Mouse (Mus musculus): ENCODE measurements at regions not wholly inside any gene's neighbourhood (a gene's known extent, or its start where the extent isn't known, plus 50 kb on each side); places are given as distances from the start of the nearest gene placed in this dataset.
A peak's percentile ranks its signal among the peaks of the same experiment; 100 is the strongest.

DNA sequence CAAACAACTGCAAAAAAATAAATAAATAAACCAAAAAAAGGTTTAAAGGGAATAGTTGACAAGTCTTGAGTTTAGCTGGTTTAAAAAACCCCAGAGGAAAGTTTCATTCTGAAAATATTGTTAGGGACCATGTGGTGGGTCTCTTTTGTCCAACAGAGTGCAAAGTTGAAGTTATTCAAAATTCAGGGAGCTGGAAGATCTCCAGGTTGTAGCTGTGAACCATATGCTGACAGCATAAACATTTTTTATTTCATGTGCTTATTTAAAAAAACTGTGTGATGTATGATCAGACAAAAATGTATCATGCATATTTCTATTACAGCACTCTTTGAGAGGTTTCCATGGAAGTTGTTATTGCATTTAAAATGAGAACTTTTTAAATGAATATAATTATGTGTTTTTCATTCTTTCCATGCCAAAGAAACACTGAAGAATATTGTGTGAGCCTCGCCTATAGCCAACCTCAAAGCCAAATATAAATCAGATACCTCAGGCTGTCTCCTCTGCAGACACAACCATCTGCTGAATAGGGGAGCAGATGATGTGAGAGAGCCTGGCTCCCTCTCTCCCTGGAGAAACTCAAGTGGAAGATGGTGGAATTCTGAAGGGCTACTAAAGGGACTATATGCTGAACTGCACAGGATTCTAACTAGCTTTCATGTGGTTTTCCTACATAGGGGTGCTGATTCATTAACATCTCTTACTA is 413.4 kb upstream of the Impad1 start:
- no peak for TF ChIP-seq CTCF (conservative IDR thresholded peaks at IDR 0.05)
- Histone ChIP-seq H3K27ac (no peak overlapping the region), H3K4me3 (no peak overlapping the region)
- DNase-seq (ENCODE audit: low spot score in 2 of 2): peak in 1 of 2 experiments; percentile 34

DNA sequence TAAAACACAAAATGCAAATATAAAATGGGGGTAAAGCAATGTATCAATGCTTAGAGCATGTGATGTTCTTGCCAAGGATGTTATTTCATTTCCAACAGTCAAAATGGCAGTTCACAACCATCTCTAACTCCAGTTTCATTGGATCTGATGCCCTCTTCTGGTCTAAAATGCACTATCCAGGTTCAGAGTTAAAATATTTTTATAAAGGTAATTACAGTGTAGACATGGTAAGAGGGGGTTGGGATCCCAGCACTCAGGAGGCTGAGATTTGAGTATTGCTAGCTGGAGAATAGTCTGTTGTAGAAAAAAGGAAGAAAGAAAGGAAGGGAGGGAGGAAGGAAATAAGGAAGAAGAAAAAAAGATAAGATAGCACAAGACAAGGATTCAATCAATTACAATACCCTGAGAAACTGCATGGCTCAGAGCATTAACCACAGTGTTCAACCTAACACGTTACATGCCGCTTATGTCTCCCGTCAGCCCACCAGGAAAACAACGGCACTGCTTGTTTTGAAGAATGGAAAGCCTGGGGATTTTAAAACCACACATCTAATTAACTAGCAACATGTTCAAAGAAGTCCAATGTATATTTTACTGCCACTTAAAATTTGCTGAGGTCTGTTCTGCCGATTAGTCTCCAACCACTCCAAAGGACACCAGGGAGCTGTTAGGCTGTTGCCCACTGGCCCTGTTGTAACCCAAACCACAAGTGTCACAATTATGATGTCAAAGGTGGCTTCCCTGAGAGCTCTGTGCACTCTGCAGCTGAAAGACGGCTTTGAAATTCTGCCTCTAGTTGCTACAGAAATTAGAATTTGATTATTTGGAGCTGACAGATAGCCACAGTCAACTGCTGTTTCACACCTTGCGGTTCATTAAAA is 412.4 kb upstream of the Impad1 start:
- TF ChIP-seq CTCF (conservative IDR thresholded peaks at IDR 0.05): peak; percentile 47
- DNase-seq (ENCODE audit: low spot score in 2 of 2): no peak
- Histone ChIP-seq H3K27ac (no peak overlapping the region), H3K4me3 (no peak overlapping the region)

DNA sequence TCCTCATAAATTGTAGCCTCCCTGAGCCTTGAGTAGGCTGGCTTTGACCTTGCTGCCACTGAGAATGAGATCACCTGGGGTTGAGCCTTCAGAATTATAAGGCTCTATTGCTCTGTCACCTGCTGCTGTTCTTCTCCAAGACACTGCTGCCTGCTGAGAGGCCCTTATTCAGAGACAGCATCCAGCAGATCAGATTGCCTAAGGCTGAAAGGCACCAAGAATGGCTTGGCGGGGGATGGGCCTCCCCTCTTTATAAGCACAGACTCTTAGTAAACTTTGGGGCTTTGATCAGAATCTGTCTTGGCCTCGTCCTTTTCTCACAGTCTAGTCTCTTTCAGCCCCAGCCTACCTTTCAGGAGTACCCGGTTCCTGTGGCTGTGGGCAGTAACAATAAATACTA is 401.1 kb upstream of the Impad1 start:
- no peak for TF ChIP-seq CTCF (conservative IDR thresholded peaks at IDR 0.05)
- no peak overlapping the region for H3K4me3 ChIP-seq
- H3K27ac ChIP-seq: no peak overlapping the region
- DNase-seq (ENCODE audit: low spot score in 2 of 2): no peak

DNA sequence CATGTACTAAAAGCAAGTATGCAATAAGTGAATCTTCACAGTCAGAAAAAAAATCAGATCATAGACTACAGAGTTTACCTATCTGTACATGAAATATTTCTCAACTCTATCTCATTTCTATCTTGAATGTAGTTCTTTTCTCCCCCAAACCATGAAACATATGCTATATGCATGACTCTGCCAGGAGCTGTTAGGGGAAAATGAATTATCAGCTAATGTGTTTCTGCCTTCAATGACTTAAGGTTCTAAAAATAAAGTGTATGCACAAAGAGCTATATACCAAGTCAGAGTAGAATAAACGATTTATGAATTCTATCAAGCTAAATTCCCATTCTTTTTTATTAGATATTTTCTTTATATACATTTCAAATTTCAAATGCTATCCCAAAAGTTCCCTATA is 388.4 kb upstream of the Impad1 start:
- DNase-seq (ENCODE audit: low spot score in 2 of 2): no peak
- no peak for TF ChIP-seq CTCF (conservative IDR thresholded peaks at IDR 0.05)
- H3K27ac ChIP-seq: no peak overlapping the region
- no peak overlapping the region for H3K4me3 ChIP-seq

DNA sequence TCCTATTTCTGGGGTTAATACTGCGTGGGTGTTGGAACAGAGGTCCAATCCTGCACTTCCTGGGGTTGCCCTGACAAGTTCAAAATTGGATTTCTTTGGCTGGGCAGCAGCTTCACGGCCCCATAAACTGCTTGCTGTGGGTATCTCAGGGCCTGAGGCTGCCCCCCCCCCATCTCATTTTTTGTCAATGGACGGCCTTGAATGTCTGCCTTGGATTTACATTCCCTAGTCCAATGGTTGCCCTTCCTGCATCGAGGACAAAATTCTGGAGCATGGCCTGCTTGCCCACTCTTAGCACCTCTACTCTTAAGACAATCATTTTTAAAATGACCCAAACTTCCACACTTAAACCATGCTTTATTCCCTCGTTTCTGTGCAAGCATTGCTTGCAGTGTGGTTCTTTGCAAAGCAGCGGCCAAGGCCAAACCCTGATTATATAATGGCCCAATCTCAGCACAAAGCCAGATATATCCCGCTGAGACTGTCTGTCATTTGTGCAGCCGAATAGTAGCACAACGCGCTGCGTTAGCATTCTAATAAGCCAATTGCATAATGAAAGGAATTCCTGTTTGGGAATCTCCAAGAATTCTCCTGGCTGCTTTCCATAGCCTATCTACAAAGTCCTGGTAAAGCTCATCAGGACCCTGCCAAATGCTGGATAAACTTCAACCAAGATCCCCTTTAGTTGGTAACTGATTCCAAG is 386.0 kb upstream of the Impad1 start:
- Histone ChIP-seq H3K4me3 (no peak overlapping the region), H3K27ac (no peak overlapping the region)
- DNase-seq (ENCODE audit: low spot score in 2 of 2): peak in 1 of 2 experiments; percentile 15
- TF ChIP-seq CTCF (conservative IDR thresholded peaks at IDR 0.05): no peak

DNA sequence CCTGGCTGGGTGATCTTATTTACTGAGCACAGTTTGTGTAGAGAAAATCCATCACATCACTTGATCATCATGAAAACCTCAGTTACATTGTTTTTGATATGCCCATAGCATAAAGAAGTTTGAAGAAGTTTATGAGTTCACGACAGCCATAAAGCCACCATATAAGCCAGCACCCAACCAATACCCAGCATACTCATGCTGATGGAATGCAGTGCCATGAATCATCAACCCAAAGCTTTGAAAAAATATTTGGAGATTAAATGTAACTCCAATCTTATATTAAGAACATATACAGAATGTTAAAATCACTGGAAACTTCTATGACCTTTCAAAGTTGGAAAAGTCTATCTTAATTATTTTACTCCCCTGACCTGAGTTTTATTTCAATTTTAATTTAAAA is 372.1 kb upstream of the Impad1 start:
- Histone ChIP-seq H3K4me3 (no peak overlapping the region), H3K27ac (no peak overlapping the region)
- DNase-seq (ENCODE audit: low spot score in 2 of 2): no peak
- no peak for TF ChIP-seq CTCF (conservative IDR thresholded peaks at IDR 0.05)

DNA sequence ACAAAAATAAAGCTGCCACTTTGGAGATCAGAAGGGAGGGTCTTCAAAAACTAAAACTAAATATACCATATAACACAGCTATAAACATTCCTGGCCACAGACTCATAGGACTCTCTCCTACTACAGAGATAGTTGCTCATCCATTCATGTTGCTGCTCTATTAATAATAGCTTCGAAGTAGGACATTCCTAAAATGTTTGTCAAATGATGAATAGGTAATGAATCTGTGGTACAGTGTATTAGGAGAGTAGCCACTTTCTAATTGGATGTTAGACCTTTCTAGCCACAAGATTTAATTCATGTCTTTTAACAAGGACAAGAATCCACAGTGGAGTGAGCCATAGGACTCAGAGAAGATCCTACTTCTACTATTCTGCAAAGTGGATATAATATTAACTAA is 367.8 kb upstream of the Impad1 start:
- no peak for TF ChIP-seq CTCF (conservative IDR thresholded peaks at IDR 0.05)
- no peak overlapping the region for H3K27ac ChIP-seq
- no peak overlapping the region for H3K4me3 ChIP-seq
- no peak for DNase-seq (ENCODE audit: low spot score in 2 of 2)

DNA sequence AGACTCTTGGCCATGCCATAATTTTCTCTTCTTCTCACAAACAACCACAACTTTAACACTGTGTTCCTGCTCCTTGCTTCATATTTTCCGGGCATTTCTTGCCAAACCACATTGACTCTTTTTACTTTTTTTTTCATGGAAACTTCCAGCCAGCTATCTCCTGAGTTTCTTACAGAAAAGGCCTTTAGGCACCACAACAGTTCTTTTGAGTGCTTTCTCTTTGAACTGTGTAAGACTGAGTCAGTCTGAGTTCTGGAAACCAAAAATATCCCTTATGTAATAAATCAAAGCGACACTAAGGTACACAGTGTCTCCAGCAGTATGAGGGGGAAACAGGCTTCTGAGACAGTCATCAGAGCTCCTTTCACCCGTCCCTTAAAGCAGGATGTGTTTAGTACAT is 337.6 kb upstream of the Impad1 start:
- no peak overlapping the region for H3K27ac ChIP-seq
- DNase-seq (ENCODE audit: low spot score in 2 of 2): no peak
- no peak overlapping the region for H3K4me3 ChIP-seq
- no peak for TF ChIP-seq CTCF (conservative IDR thresholded peaks at IDR 0.05)

DNA sequence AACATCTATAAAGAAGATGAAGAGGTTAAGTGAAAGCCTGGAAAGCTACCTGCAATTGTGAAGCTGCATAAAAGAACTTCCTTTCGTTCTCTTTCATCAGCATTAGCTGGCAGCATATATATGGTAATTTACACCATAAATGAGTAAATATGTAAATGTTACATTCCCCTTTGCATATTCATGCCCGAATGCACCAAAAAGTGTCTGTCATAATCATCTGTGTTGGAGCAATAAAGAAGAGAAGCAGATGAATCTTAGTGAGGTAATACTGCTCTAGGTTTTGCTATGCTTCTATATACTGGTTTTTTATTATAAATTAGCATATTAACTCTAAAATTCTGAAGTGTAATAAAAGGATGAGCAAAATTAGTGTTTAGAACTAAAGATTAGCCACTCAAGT is 332.9 kb upstream of the Impad1 start:
- no peak for DNase-seq (ENCODE audit: low spot score in 2 of 2)
- no peak overlapping the region for H3K27ac ChIP-seq
- no peak overlapping the region for H3K4me3 ChIP-seq
- TF ChIP-seq CTCF (conservative IDR thresholded peaks at IDR 0.05): no peak

DNA sequence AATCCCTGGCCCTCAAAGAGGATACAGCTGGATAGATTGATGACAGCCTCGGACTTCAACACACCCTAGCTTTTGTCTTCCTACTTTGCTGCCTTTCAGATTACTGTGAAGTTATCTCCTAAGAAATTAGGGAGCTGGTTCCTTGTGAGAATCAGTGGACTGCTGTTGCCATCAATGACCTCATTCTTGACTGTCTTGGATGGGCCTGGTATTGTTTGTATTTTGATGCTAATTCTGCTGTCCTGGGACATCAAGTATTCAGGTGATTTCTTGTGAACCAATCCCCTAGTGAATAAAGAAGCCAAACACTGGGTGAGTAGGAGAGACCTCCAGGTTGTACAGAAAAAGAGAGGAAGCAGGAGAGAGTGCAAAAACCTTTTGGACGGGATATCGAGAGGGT is 305.3 kb upstream of the Impad1 start:
- DNase-seq (ENCODE audit: low spot score in 2 of 2): no peak
- TF ChIP-seq CTCF (conservative IDR thresholded peaks at IDR 0.05): no peak
- Histone ChIP-seq H3K4me3 (no peak overlapping the region), H3K27ac (no peak overlapping the region)

DNA sequence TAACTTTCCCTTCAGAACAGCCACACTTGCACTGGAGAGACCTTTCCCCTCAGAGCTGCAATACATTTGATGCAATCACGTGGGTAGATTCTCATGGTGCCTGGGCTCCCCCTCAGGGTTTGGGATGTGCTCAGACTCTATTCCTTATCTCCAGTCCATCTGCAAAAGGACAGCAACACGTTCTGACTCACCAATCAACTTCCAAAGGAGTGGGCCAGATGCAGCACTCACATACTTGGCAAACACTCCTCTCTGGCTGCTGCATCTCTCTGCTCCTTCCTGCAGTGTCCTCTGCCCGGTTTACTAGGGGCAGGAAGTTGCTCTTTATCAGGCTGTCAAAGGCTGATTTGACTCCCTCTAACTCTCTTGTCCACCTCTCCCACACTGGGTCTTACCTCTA is 285.6 kb upstream of the Impad1 start:
- Histone ChIP-seq H3K4me3 (no peak overlapping the region), H3K27ac (no peak overlapping the region)
- no peak for TF ChIP-seq CTCF (conservative IDR thresholded peaks at IDR 0.05)
- DNase-seq (ENCODE audit: low spot score in 2 of 2): no peak

DNA sequence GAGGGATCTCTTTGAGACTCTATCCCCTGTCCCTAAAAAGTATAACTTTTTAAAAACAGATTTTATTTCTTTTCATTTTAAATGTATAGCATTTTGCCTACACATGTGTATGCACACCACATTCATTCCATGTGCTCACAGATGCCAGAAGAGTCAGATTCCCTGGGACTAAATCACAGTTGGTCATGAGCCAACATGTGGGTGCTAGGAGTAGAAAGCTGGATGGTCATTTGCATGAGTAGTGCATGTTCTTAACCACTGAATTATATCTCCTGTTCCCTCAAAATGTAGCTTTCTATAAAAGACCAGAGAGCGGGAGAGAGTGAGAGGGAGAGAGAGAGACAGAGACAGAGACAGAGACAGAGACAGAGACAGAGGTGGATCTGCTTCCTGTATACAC is 281.6 kb upstream of the Impad1 start:
- Histone ChIP-seq H3K4me3 (no peak overlapping the region), H3K27ac (no peak overlapping the region)
- TF ChIP-seq CTCF (conservative IDR thresholded peaks at IDR 0.05): no peak
- no peak for DNase-seq (ENCODE audit: low spot score in 2 of 2)

DNA sequence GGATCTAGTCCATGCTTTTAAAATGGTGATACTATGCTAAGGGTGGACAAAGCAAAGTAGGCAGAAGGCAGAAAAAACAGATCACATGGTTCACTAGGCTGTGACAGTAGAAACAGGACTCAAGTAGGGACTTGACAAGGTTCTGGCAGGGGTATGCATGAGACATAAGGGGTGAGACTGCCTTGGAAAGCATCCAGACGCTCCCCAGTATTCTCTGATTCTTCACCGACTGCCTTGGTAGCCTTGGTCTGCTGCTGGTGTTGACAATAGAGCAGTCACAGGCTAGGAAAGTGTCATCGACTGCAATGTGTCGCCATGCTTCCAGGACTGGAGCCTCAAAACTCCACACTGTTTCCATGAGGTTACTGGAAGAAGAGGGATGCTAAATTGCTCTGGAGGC is 278.1 kb upstream of the Impad1 start:
- Histone ChIP-seq H3K27ac (no peak overlapping the region), H3K4me3 (no peak overlapping the region)
- no peak for DNase-seq (ENCODE audit: low spot score in 2 of 2)
- TF ChIP-seq CTCF (conservative IDR thresholded peaks at IDR 0.05): no peak

Data from layer of hippocampus, adult 2 months (tissue).